Mouse (Mus musculus) cerebellum, postnatal 36 days (tissue): Measurements from ENCODE around the gene Riiad1.
A peak's percentile ranks its signal among the peaks of the same experiment; 100 is the strongest.

Source experiments
- DNase-seq, 2 experiments: peaks; one replicate each; pipeline ENCODE4 v3.0.0; 2021 to 2022; ENCODE audit warnings: mixed read lengths in 2 of 2

Gene Riiad1

GRCm38 (mm10) chr3:94459834-94460233 is 20.3 kb downstream of the Riiad1 start:
- no peak for DNase-seq

DNA sequence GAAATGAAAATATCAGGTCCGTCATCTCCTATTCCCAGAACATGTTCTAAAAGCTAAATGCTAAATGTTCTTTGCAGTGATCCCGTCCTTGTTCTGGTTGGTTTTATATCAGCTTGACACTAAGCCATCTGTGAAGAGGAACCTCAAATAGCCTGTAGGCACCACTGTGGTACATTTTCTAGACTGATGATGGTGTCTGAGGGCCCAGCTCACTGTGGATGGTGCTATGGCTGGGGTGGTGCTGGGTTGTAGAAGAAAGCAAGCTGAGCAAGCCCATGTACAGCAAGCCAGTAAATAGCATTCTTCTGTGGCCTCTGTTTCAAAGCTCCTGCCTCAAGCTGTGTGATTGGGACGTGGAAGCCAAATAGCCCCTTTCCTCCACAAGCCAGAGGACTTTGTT is 23.1 kb downstream of the Riiad1 start:
- DNase-seq: no peak

DNA sequence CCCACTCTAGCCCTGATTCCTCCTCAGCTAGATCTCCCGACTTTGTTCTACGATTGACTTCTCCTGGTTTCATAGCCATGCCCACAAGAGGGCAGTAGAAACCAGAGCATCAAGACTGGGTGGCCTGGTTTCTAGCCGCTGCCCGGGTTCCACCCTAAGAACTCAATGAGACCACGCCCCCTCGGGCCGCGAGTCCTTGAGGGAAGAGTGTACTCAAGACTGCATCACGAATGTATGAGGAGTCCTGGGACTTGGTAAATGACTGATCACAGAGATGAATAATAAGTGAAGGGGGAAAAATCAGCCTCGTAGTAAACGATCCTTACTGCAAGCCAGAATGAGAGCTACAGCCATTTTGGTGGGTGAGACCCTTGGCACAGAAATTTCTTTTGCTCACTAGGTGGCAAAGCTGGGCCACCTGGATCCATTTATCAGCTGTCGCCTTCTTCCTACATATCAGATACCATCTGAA is 23.6 kb downstream of the Riiad1 start:
- DNase-seq: peak; percentile 77 to 84

DNA sequence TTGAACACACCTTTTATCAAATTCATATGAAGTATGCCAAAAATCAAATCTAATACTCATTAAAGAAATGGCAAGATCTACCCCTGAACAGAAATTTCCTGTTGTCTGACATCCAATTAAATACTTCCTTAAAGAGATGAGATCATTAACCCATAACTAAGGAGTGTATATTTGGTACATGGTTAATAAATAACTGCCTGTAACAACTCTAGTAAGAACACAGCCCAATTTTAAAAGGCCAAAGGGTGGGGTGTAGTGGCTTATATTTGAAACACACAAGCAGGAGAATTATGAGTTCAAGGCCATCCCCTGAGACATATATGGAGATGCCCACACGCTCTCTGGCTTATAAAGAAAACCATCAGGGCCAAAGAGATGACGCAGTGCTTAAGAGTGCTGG is 30.8 kb downstream of the Riiad1 start:
- no peak for DNase-seq

- no peak for DNase-seq
Measured at GRCm38 (mm10) chr3:94443597-94443964, 36.6 kb downstream of the Riiad1 start, which contains the start of gene Oaz3. Gene Oaz3, minus strand, starts transcription at chr3:94443915.

- DNase-seq: peak; percentile 96 to 97
Measured at GRCm38 (mm10) chr3:94442951-94443596, 37.1 kb downstream of the Riiad1 start, which contains the start of gene Mrpl9. Gene Mrpl9, plus strand, starts transcription at chr3:94443318.

- no peak for DNase-seq
Measured at GRCm38 (mm10) chr3:94441182-94441581, 39.0 kb downstream of the Riiad1 start.

GRCm38 (mm10) chr3:94436420-94436819 is 43.7 kb downstream of the Riiad1 start:
- DNase-seq: no peak

GRCm38 (mm10) chr3:94434305-94434704 is 45.8 kb downstream of the Riiad1 start:
- no peak for DNase-seq

- no peak for DNase-seq
Measured at GRCm38 (mm10) chr3:94430980-94431379, 49.2 kb downstream of the Riiad1 start.
